Mouse (Mus musculus): ENCODE results near the gene Csrp1.

The Csrp1 gene

GRCm38 (mm10) chr1:135698451-135698921 is 21.4 kb upstream of the Csrp1 start:
- no peak for DNase-seq (ENCODE audit: low spot score)

- peak; percentile 80 for DNase-seq (ENCODE audit: low spot score)
These were observed 20.7 kb upstream of the Csrp1 start for GRCm38 (mm10) chr1:135698996-135699705.

- no peak for DNase-seq (ENCODE audit: low spot score)
These were observed 20.0 kb upstream of the Csrp1 start for GRCm38 (mm10) chr1:135699892-135700291.

GRCm38 (mm10) chr1:135700605-135701004 is 19.3 kb upstream of the Csrp1 start:
- peak; percentile 70 for DNase-seq (ENCODE audit: low spot score)

- DNase-seq (ENCODE audit: low spot score) = no peak
These were observed 18.5 kb upstream of the Csrp1 start for GRCm38 (mm10) chr1:135701314-135701713.

- DNase-seq (ENCODE audit: low spot score) = no peak
These were observed 17.1 kb upstream of the Csrp1 start for GRCm38 (mm10) chr1:135702722-135703121.

- DNase-seq (ENCODE audit: low spot score) = no peak
These were observed 15.5 kb upstream of the Csrp1 start for GRCm38 (mm10) chr1:135704317-135704821.

GRCm38 (mm10) chr1:135708369-135708768 is 11.5 kb upstream of the Csrp1 start:
- no peak for DNase-seq (ENCODE audit: low spot score)

- no peak for DNase-seq (ENCODE audit: low spot score)
These were observed 8.7 kb upstream of the Csrp1 start for GRCm38 (mm10) chr1:135711126-135711525.

- no peak for DNase-seq (ENCODE audit: low spot score)
These were observed 5.6 kb upstream of the Csrp1 start for GRCm38 (mm10) chr1:135714028-135714815.

- DNase-seq (ENCODE audit: low spot score) = no peak
These were observed 4.8 kb upstream of the Csrp1 start for GRCm38 (mm10) chr1:135714901-135715609.

GRCm38 (mm10) chr1:135719486-135719885 is 375 bp upstream of the Csrp1 start:
- peak; percentile 51 for DNase-seq (ENCODE audit: low spot score)

- DNase-seq (ENCODE audit: low spot score) = no peak
These were observed 3.2 kb downstream of the Csrp1 start for GRCm38 (mm10) chr1:135723016-135723415.

- no peak for DNase-seq (ENCODE audit: low spot score)
These were observed 4.3 kb downstream of the Csrp1 start for GRCm38 (mm10) chr1:135724134-135724533.

GRCm38 (mm10) chr1:135725324-135725723 is 5.5 kb downstream of the Csrp1 start:
- DNase-seq (ENCODE audit: low spot score) = no peak

GRCm38 (mm10) chr1:135725936-135726335 is 6.1 kb downstream of the Csrp1 start:
- DNase-seq (ENCODE audit: low spot score) = no peak

GRCm38 (mm10) chr1:135728631-135729366 is 8.9 kb downstream of the Csrp1 start:
- DNase-seq (ENCODE audit: low spot score) = peak; percentile 84

- DNase-seq (ENCODE audit: low spot score) = no peak
These were observed 9.5 kb downstream of the Csrp1 start for GRCm38 (mm10) chr1:135729367-135729713.

GRCm38 (mm10) chr1:135729821-135730220 is 10.0 kb downstream of the Csrp1 start:
- DNase-seq (ENCODE audit: low spot score) = no peak

GRCm38 (mm10) chr1:135730296-135730695 is 10.4 kb downstream of the Csrp1 start:
- DNase-seq (ENCODE audit: low spot score) = no peak

- DNase-seq (ENCODE audit: low spot score) = no peak
These were observed 11.5 kb downstream of the Csrp1 start for GRCm38 (mm10) chr1:135731393-135731792.

Measured in ovary, postnatal 36 days (tissue).